Mouse (Mus musculus) hindbrain, embryonic 12.5 days (tissue): ENCODE results near the gene Fam240b. TPM values are rescaled to one million over a fixed set of nuclear protein-coding genes. Genes with fewer than 3 reads are reported as not detected.
"Not testable (repeated sequence)": the region's sequence is repeated elsewhere in the genome, so short reads cannot be mapped to it uniquely, and the experiment has no call there.

Experiments
- ATAC-seq: fragments of 200-750 bp; cut with Nextera tagmentation; 2 replicates; pipeline ENCODE4 v1.8.0; 2017; ENCODE audit warnings: moderate TSS enrichment; ENCODE audit not compliant: low FRiP score
- H3K27ac ChIP-seq: fragments of 300-500 bp; sonication (generic); 2 replicates; pipeline ENCODE4 v1.5.1; 2016; ENCODE audit warnings: mild to moderate bottlenecking
- H3K27me3 ChIP-seq: fragments of 300-500 bp; sonication (generic); 2 replicates; pipeline ENCODE4 v1.6.1; 2016; ENCODE audit warnings: mild to moderate bottlenecking
- H3K36me3 ChIP-seq: fragments of 300-500 bp; sonication (generic); 2 replicates; pipeline ENCODE4 v1.6.1; 2016; ENCODE audit warnings: mild to moderate bottlenecking
- H3K4me1 ChIP-seq: fragments of 300-500 bp; sonication (generic); 2 replicates; pipeline ENCODE4 v1.6.1; 2016
- H3K4me2 ChIP-seq: fragments of 300-500 bp; sonication (generic); replicated peaks from 2 replicates; pipeline ENCODE4 v1.6.1; 2016; ENCODE audit warnings: mild to moderate bottlenecking
- H3K4me3 ChIP-seq: fragments of 300-500 bp; sonication (generic); 2 replicates; pipeline ENCODE4 v1.5.1; 2016; ENCODE audit warnings: mild to moderate bottlenecking
- H3K9ac ChIP-seq: fragments of 300-500 bp; sonication (generic); 2 replicates; pipeline ENCODE4 v1.6.1; 2016; ENCODE audit warnings: mild to moderate bottlenecking, moderate library complexity
- H3K9me3 ChIP-seq: fragments of 300-500 bp; sonication (generic); replicated peaks from 2 replicates; pipeline ENCODE4 v1.6.1; 2016; ENCODE audit warnings: mild to moderate bottlenecking
- WGBS: fragments of 180-500 bp; shearing (Covaris S2); methylation state at CpG from one replicate; pipeline ENCODE4 v1.1.7; 2016; 5-methylcytosine and 5-hydroxymethylcytosine counted together
- polyA plus RNA-seq: library from polyadenylated mRNA; unstranded; fragments of >200 nt; fragmentation: Nextera tagmentation; extraction: Ambion mirVana; gene quantifications from 2 replicates; pipeline ENCODE4 v1.2.1, GENCODE M21; 2016

Gene Fam240b
- polyA plus RNA-seq, 1 experiment from 2014 or later, result not detected

- Histone ChIP-seq H3K4me2 (no peak overlapping the region), H3K4me3 (no peak overlapping the region), H3K27me3 (no peaks in the 10 kb centered on the region), H3K9ac (no peak overlapping the region), H3K36me3 (no peaks in the 10 kb centered on the region), H3K9me3 (peaks cover 3% of the 10 kb centered on the region; the same call in 1 of the 2 replicates), H3K27ac (no peak overlapping the region), H3K4me1 (no peaks in the 10 kb centered on the region)
- no peak for ATAC-seq
- 85% methylated on average over 2 of the region's 2 CpGs for WGBS
Observed at GRCm38 (mm10) chr13:64462581-64462980, 35.0 kb downstream of the Fam240b start.

GRCm38 (mm10) chr13:64458181-64458580, 39.4 kb downstream of the Fam240b start:
- no peaks in the 10 kb centered on the region for H3K36me3 ChIP-seq
- H3K27ac ChIP-seq, result no peak overlapping the region
- H3K4me1 ChIP-seq, result no peaks in the 10 kb centered on the region
- WGBS, result 90% methylated on average over 14 of the region's 14 CpGs
- no peak overlapping the region for H3K9ac ChIP-seq
- H3K9me3 ChIP-seq, result peaks cover 3% of the 10 kb centered on the region; the same call in 1 of the 2 replicates
- H3K4me3 ChIP-seq, result no peak overlapping the region
- no peaks in the 10 kb centered on the region for H3K27me3 ChIP-seq
- H3K4me2 ChIP-seq, result no peak overlapping the region
- ATAC-seq, result no peak

- H3K36me3 ChIP-seq, H3K4me3 ChIP-seq, H3K27me3 ChIP-seq, H3K4me2 ChIP-seq, H3K4me1 ChIP-seq, H3K27ac ChIP-seq, H3K9me3 ChIP-seq, ATAC-seq, H3K9ac ChIP-seq: not testable (repeated sequence)
- WGBS, result 92% methylated on average over 19 of the region's 19 CpGs
Observed at GRCm38 (mm10) chr13:64457225-64457978, 40.2 kb downstream of the Fam240b start.

- H3K9ac ChIP-seq, result no peak overlapping the region
- H3K4me1 ChIP-seq, result no peaks in the 10 kb centered on the region
- H3K27ac ChIP-seq, result no peak overlapping the region
- H3K4me3 ChIP-seq, result no peak overlapping the region
- H3K36me3 ChIP-seq, result no peaks in the 10 kb centered on the region
- WGBS, result 84% methylated on average over 7 of the region's 7 CpGs
- no peak overlapping the region for H3K4me2 ChIP-seq
- H3K9me3 ChIP-seq, result no peaks in the 10 kb centered on the region
- H3K27me3 ChIP-seq, result no peaks in the 10 kb centered on the region
- ATAC-seq, result no peak
Observed at GRCm38 (mm10) chr13:64450001-64450794, 47.4 kb downstream of the Fam240b start.

- ATAC-seq, result no peak
- Histone ChIP-seq H3K9me3 (no peaks in the 10 kb centered on the region), H3K36me3 (no peaks in the 10 kb centered on the region), H3K4me3 (no peak overlapping the region), H3K4me2 (no peak overlapping the region), H3K27ac (no peak overlapping the region), H3K4me1 (no peaks in the 10 kb centered on the region), H3K27me3 (no peaks in the 10 kb centered on the region), H3K9ac (no peak overlapping the region)
- WGBS, result 83% methylated on average over 5 of the region's 5 CpGs
Observed at GRCm38 (mm10) chr13:64448729-64449128, 48.9 kb downstream of the Fam240b start.

- no peaks in the 10 kb centered on the region for H3K36me3 ChIP-seq
- no peak overlapping the region for H3K4me2 ChIP-seq
- ATAC-seq, result no peak
- no peak overlapping the region for H3K4me3 ChIP-seq
- H3K27ac ChIP-seq, result no peak overlapping the region
- no peaks in the 10 kb centered on the region for H3K27me3 ChIP-seq
- H3K9ac ChIP-seq, result no peak overlapping the region
- H3K9me3 ChIP-seq, result no peaks in the 10 kb centered on the region
- 4% methylated on average over 1 of the region's 1 CpGs for WGBS
- H3K4me1 ChIP-seq, result no peaks in the 10 kb centered on the region
Observed at GRCm38 (mm10) chr13:64447947-64448346, 49.6 kb downstream of the Fam240b start.

- no peak overlapping the region for H3K4me2 ChIP-seq
- H3K9me3 ChIP-seq, result no peaks in the 10 kb centered on the region
- no peaks in the 10 kb centered on the region for H3K36me3 ChIP-seq
- no peaks in the 10 kb centered on the region for H3K27me3 ChIP-seq
- H3K4me1 ChIP-seq, result no peaks in the 10 kb centered on the region
- no peak overlapping the region for H3K27ac ChIP-seq
- 81% methylated on average over 9 of the region's 9 CpGs for WGBS
- ATAC-seq, result no peak
- H3K9ac ChIP-seq, result no peak overlapping the region
- no peak overlapping the region for H3K4me3 ChIP-seq
Observed at GRCm38 (mm10) chr13:64445254-64445920, 52.2 kb downstream of the Fam240b start.

GRCm38 (mm10) chr13:64443263-64443894, 54.2 kb downstream of the Fam240b start:
- Histone ChIP-seq H3K4me2 (no peak overlapping the region), H3K4me1 (no peaks in the 10 kb centered on the region), H3K4me3 (no peak overlapping the region), H3K27ac (no peak overlapping the region), H3K27me3 (no peaks in the 10 kb centered on the region), H3K9me3 (no peaks in the 10 kb centered on the region), H3K9ac (no peak overlapping the region), H3K36me3 (no peaks in the 10 kb centered on the region)
- 63% methylated on average over 4 of the region's 4 CpGs for WGBS
- peak; percentile 39; the same call in 1 of the 2 replicates for ATAC-seq

- H3K4me3 ChIP-seq, result no peak overlapping the region
- WGBS, result 84% methylated on average over 4 of the region's 4 CpGs
- ATAC-seq, result no peak
- no peaks in the 10 kb centered on the region for H3K27me3 ChIP-seq
- no peak overlapping the region for H3K27ac ChIP-seq
- H3K4me2 ChIP-seq, result no peak overlapping the region
- H3K9ac ChIP-seq, result no peak overlapping the region
- no peaks in the 10 kb centered on the region for H3K9me3 ChIP-seq
- no peaks in the 10 kb centered on the region for H3K4me1 ChIP-seq
- H3K36me3 ChIP-seq, result no peaks in the 10 kb centered on the region
Observed at GRCm38 (mm10) chr13:64440592-64440991, 57.0 kb downstream of the Fam240b start.

GRCm38 (mm10) chr13:64439471-64439870, 58.1 kb downstream of the Fam240b start:
- H3K36me3 ChIP-seq, result no peaks in the 10 kb centered on the region
- no peaks in the 10 kb centered on the region for H3K4me1 ChIP-seq
- no peak overlapping the region for H3K9ac ChIP-seq
- H3K4me2 ChIP-seq, result no peak overlapping the region
- no peaks in the 10 kb centered on the region for H3K9me3 ChIP-seq
- WGBS, result 78% methylated on average over 5 of the region's 5 CpGs
- H3K27me3 ChIP-seq, result no peaks in the 10 kb centered on the region
- H3K27ac ChIP-seq, result no peak overlapping the region
- no peak; the same call in 1 of the 2 replicates for ATAC-seq
- no peak overlapping the region for H3K4me3 ChIP-seq

GRCm38 (mm10) chr13:64438863-64439452, 58.6 kb downstream of the Fam240b start:
- Histone ChIP-seq H3K4me3 (no peak overlapping the region), H3K4me1 (no peaks in the 10 kb centered on the region), H3K9ac (no peak overlapping the region), H3K27me3 (no peaks in the 10 kb centered on the region), H3K36me3 (no peaks in the 10 kb centered on the region), H3K4me2 (no peak overlapping the region), H3K9me3 (no peaks in the 10 kb centered on the region), H3K27ac (no peak overlapping the region)
- ATAC-seq, result peak; percentile 41
- 53% methylated on average over 9 of the region's 9 CpGs for WGBS
